Mouse (Mus musculus): Measurements from ENCODE around the gene Zdhhc17. TPM values are rescaled to one million over a fixed set of nuclear protein-coding genes. Genes with fewer than 3 reads are reported as not detected.

Zdhhc17 gene
- polyA plus RNA-seq, 1 experiment from 2014 or later = 19.7 TPM

GRCm38 (mm10) chr10:110959781-110960180 lies 50.2 kb downstream of the Zdhhc17 start:
- Histone ChIP-seq H3K9ac (ENCODE audit: low read depth, low read length) (no peak overlapping the region), H3K9me3 (replicated peaks; ENCODE audit: control insufficient read depth, low read length) (no peaks in the 10 kb centered on the region), H3K4me3 (ENCODE audit: low read depth, low read length) (no peak overlapping the region), H3K36me3 (ENCODE audit: control insufficient read depth, insufficient read depth, low read length) (peaks cover 12% of the 10 kb centered on the region; the same call in 1 of the 2 replicates), H3K27ac (ENCODE audit: low read depth, low read length) (no peak overlapping the region), H3K27me3 (ENCODE audit: control insufficient read depth, insufficient read depth, low read length) (no peaks in the 10 kb centered on the region), H3K4me1 (ENCODE audit: control insufficient read depth, insufficient read depth, low read length) (peaks cover 6% of the 10 kb centered on the region; the same call in 1 of the 2 replicates), H3K4me2 (no peak overlapping the region)
- WGBS (ENCODE audit: insufficient replicate concordance) = 92% methylated on average over 8 of the region's 8 CpGs
- no peak for ATAC-seq (replicated peaks; ENCODE audit: insufficient number of reproducible peaks, low FRiP score, low TSS enrichment)

- Histone ChIP-seq H3K36me3 (ENCODE audit: control insufficient read depth, insufficient read depth, low read length) (peaks cover 12% of the 10 kb centered on the region; the same call in 1 of the 2 replicates), H3K9me3 (replicated peaks; ENCODE audit: control insufficient read depth, low read length) (no peaks in the 10 kb centered on the region), H3K27me3 (ENCODE audit: control insufficient read depth, insufficient read depth, low read length) (no peaks in the 10 kb centered on the region), H3K4me2 (no peak overlapping the region), H3K4me3 (ENCODE audit: low read depth, low read length) (no peak overlapping the region), H3K9ac (ENCODE audit: low read depth, low read length) (no peak overlapping the region), H3K27ac (ENCODE audit: low read depth, low read length) (no peak overlapping the region), H3K4me1 (ENCODE audit: control insufficient read depth, insufficient read depth, low read length) (no peaks in the 10 kb centered on the region; the same call in 1 of the 2 replicates)
- no peak for ATAC-seq (replicated peaks; ENCODE audit: insufficient number of reproducible peaks, low FRiP score, low TSS enrichment)
- WGBS (ENCODE audit: insufficient replicate concordance) = 91% methylated on average over 6 of the region's 6 CpGs
Observed at GRCm38 (mm10) chr10:110958879-110959278, 51.1 kb downstream of the Zdhhc17 start.

GRCm38 (mm10) chr10:110952937-110953451 lies 56.9 kb downstream of the Zdhhc17 start:
- no peak overlapping the region for H3K4me3 ChIP-seq (ENCODE audit: low read depth, low read length)
- no peaks in the 10 kb centered on the region for H3K27me3 ChIP-seq (ENCODE audit: control insufficient read depth, insufficient read depth, low read length)
- 81% methylated on average over 9 of the region's 9 CpGs for WGBS (ENCODE audit: insufficient replicate concordance)
- peaks cover 10% of the 10 kb centered on the region; the same call in 1 of the 2 replicates for H3K36me3 ChIP-seq (ENCODE audit: control insufficient read depth, insufficient read depth, low read length)
- no peak for ATAC-seq (replicated peaks; ENCODE audit: insufficient number of reproducible peaks, low FRiP score, low TSS enrichment)
- H3K9ac ChIP-seq (ENCODE audit: low read depth, low read length) = no peak overlapping the region
- no peaks in the 10 kb centered on the region for H3K9me3 ChIP-seq (replicated peaks; ENCODE audit: control insufficient read depth, low read length)
- H3K4me2 ChIP-seq = no peak overlapping the region
- no peak overlapping the region for H3K27ac ChIP-seq (ENCODE audit: low read depth, low read length)
- H3K4me1 ChIP-seq (ENCODE audit: control insufficient read depth, insufficient read depth, low read length) = no peaks in the 10 kb centered on the region

GRCm38 (mm10) chr10:110952271-110952670 lies 57.7 kb downstream of the Zdhhc17 start:
- peaks cover 10% of the 10 kb centered on the region; the same call in 1 of the 2 replicates for H3K36me3 ChIP-seq (ENCODE audit: control insufficient read depth, insufficient read depth, low read length)
- no peaks in the 10 kb centered on the region for H3K9me3 ChIP-seq (replicated peaks; ENCODE audit: control insufficient read depth, low read length)
- H3K27ac ChIP-seq (ENCODE audit: low read depth, low read length) = no peak overlapping the region
- H3K9ac ChIP-seq (ENCODE audit: low read depth, low read length) = no peak overlapping the region
- no peak overlapping the region for H3K4me2 ChIP-seq
- ATAC-seq (replicated peaks; ENCODE audit: insufficient number of reproducible peaks, low FRiP score, low TSS enrichment) = no peak
- H3K27me3 ChIP-seq (ENCODE audit: control insufficient read depth, insufficient read depth, low read length) = no peaks in the 10 kb centered on the region
- WGBS (ENCODE audit: insufficient replicate concordance) = 83% methylated on average over 8 of the region's 8 CpGs
- no peaks in the 10 kb centered on the region for H3K4me1 ChIP-seq (ENCODE audit: control insufficient read depth, insufficient read depth, low read length)
- no peak overlapping the region for H3K4me3 ChIP-seq (ENCODE audit: low read depth, low read length)

GRCm38 (mm10) chr10:110951748-110952147 lies 58.2 kb downstream of the Zdhhc17 start:
- Histone ChIP-seq H3K4me1 (ENCODE audit: control insufficient read depth, insufficient read depth, low read length) (0 out of 2 replicates have a peak, but pooled peaks cover 1% of the 10 kb centered on the region), H3K27ac (ENCODE audit: low read depth, low read length) (no peak overlapping the region), H3K4me2 (no peak overlapping the region), H3K9ac (ENCODE audit: low read depth, low read length) (no peak overlapping the region), H3K36me3 (ENCODE audit: control insufficient read depth, insufficient read depth, low read length) (peaks cover 10% of the 10 kb centered on the region; the same call in 1 of the 2 replicates), H3K4me3 (ENCODE audit: low read depth, low read length) (no peak overlapping the region), H3K27me3 (ENCODE audit: control insufficient read depth, insufficient read depth, low read length) (no peaks in the 10 kb centered on the region), H3K9me3 (replicated peaks; ENCODE audit: control insufficient read depth, low read length) (no peaks in the 10 kb centered on the region)
- ATAC-seq (replicated peaks; ENCODE audit: insufficient number of reproducible peaks, low FRiP score, low TSS enrichment) = no peak
- 68% methylated on average over 4 of the region's 4 CpGs for WGBS (ENCODE audit: insufficient replicate concordance)

GRCm38 (mm10) chr10:110951112-110951511 lies 58.8 kb downstream of the Zdhhc17 start:
- no peak for ATAC-seq (replicated peaks; ENCODE audit: insufficient number of reproducible peaks, low FRiP score, low TSS enrichment)
- H3K27me3 ChIP-seq (ENCODE audit: control insufficient read depth, insufficient read depth, low read length) = no peaks in the 10 kb centered on the region
- H3K4me1 ChIP-seq (ENCODE audit: control insufficient read depth, insufficient read depth, low read length) = 0 out of 2 replicates have a peak, but pooled peaks cover 5% of the 10 kb centered on the region
- no peaks in the 10 kb centered on the region for H3K9me3 ChIP-seq (replicated peaks; ENCODE audit: control insufficient read depth, low read length)
- H3K4me3 ChIP-seq (ENCODE audit: low read depth, low read length) = no peak overlapping the region
- H3K36me3 ChIP-seq (ENCODE audit: control insufficient read depth, insufficient read depth, low read length) = peaks cover 10% of the 10 kb centered on the region; the same call in 1 of the 2 replicates
- no peak overlapping the region for H3K27ac ChIP-seq (ENCODE audit: low read depth, low read length)
- 77% methylated on average over 1 of the region's 1 CpGs for WGBS (ENCODE audit: insufficient replicate concordance)
- no peak overlapping the region for H3K4me2 ChIP-seq
- H3K9ac ChIP-seq (ENCODE audit: low read depth, low read length) = no peak overlapping the region

GRCm38 (mm10) chr10:110947574-110947973 lies 62.4 kb downstream of the Zdhhc17 start:
- H3K27me3 ChIP-seq (ENCODE audit: control insufficient read depth, insufficient read depth, low read length) = no peaks in the 10 kb centered on the region
- H3K4me3 ChIP-seq (ENCODE audit: low read depth, low read length) = no peak overlapping the region
- H3K9ac ChIP-seq (ENCODE audit: low read depth, low read length) = no peak overlapping the region
- 0 out of 2 replicates have a peak, but pooled peaks cover 7% of the 10 kb centered on the region for H3K4me1 ChIP-seq (ENCODE audit: control insufficient read depth, insufficient read depth, low read length)
- WGBS (ENCODE audit: insufficient replicate concordance) = 82% methylated on average over 4 of the region's 4 CpGs
- no peaks in the 10 kb centered on the region for H3K9me3 ChIP-seq (replicated peaks; ENCODE audit: control insufficient read depth, low read length)
- ATAC-seq (replicated peaks; ENCODE audit: insufficient number of reproducible peaks, low FRiP score, low TSS enrichment) = no peak
- H3K4me2 ChIP-seq = no peak overlapping the region
- no peak overlapping the region for H3K27ac ChIP-seq (ENCODE audit: low read depth, low read length)
- H3K36me3 ChIP-seq (ENCODE audit: control insufficient read depth, insufficient read depth, low read length) = peaks cover 4% of the 10 kb centered on the region

- H3K4me1 ChIP-seq (ENCODE audit: control insufficient read depth, insufficient read depth, low read length) = 0 out of 2 replicates have a peak, but pooled peaks cover 7% of the 10 kb centered on the region
- 84% methylated on average over 12 of the region's 12 CpGs for WGBS (ENCODE audit: insufficient replicate concordance)
Observed at GRCm38 (mm10) chr10:110945966-110946365, 64.0 kb downstream of the Zdhhc17 start.

GRCm38 (mm10) chr10:110944175-110944574 lies 65.8 kb downstream of the Zdhhc17 start:
- H3K27me3 ChIP-seq (ENCODE audit: control insufficient read depth, insufficient read depth, low read length) = no peaks in the 10 kb centered on the region
- H3K9me3 ChIP-seq (replicated peaks; ENCODE audit: control insufficient read depth, low read length) = no peaks in the 10 kb centered on the region
- 0 out of 2 replicates have a peak, but pooled peaks cover 7% of the 10 kb centered on the region for H3K4me1 ChIP-seq (ENCODE audit: control insufficient read depth, insufficient read depth, low read length)
- H3K4me2 ChIP-seq = no peak overlapping the region
- H3K27ac ChIP-seq (ENCODE audit: low read depth, low read length) = no peak overlapping the region
- peaks cover 12% of the 10 kb centered on the region for H3K36me3 ChIP-seq (ENCODE audit: control insufficient read depth, insufficient read depth, low read length)
- H3K9ac ChIP-seq (ENCODE audit: low read depth, low read length) = no peak overlapping the region
- ATAC-seq (replicated peaks; ENCODE audit: insufficient number of reproducible peaks, low FRiP score, low TSS enrichment) = no peak
- WGBS (ENCODE audit: insufficient replicate concordance) = 87% methylated on average over 11 of the region's 11 CpGs
- H3K4me3 ChIP-seq (ENCODE audit: low read depth, low read length) = no peak overlapping the region

More at GRCm38 (mm10) chr10:110945966-110946365, 64.0 kb downstream of the Zdhhc17 start:
- no peak for ATAC-seq (replicated peaks; ENCODE audit: insufficient number of reproducible peaks, low FRiP score, low TSS enrichment)
- Histone ChIP-seq H3K9me3 (replicated peaks; ENCODE audit: control insufficient read depth, low read length) (no peaks in the 10 kb centered on the region), H3K9ac (ENCODE audit: low read depth, low read length) (no peak overlapping the region), H3K36me3 (ENCODE audit: control insufficient read depth, insufficient read depth, low read length) (peaks cover 8% of the 10 kb centered on the region), H3K4me3 (ENCODE audit: low read depth, low read length) (no peak overlapping the region), H3K4me2 (no peak overlapping the region), H3K27ac (ENCODE audit: low read depth, low read length) (peak overlapping the region; percentile 0; the same call in 1 of the 2 replicates), H3K27me3 (ENCODE audit: control insufficient read depth, insufficient read depth, low read length) (no peaks in the 10 kb centered on the region)
